Mouse (Mus musculus) gastrocnemius, adult 8-10 months (tissue): ENCODE measurements around the gene C9orf72. TPM values are rescaled to one million over a fixed set of nuclear protein-coding genes. Genes with fewer than 3 reads are reported as not detected.

Source experiments
- total RNA-seq, 4 experiments: library from RNA; stranded (reverse); gene quantifications; 2 replicates each; pipeline ENCODE4 v1.2.4; 2022

Gene C9orf72
- total RNA-seq, 4 experiments from 2014 or later: 11.7 to 13.4 (median 12.2) TPM

Other genes starting within 250 kb of the C9orf72 start
- not detected for gene Ifnk, start 74.1 kb downstream of the C9orf72 start, total RNA-seq
- 1 to 10 TPM in 1 of 4 experiments, under 1 TPM in 3; 0.19 to 1.5 (median 0.50) TPM for gene Mob3b, start 68.7 kb downstream of the C9orf72 start, total RNA-seq